Comparison of ENCODE assay signal across 18 mouse cellular contexts in genomic region chr12:4431978-4432377, GRCm38 (mm10). TPM values are rescaled to one million over a fixed set of nuclear protein-coding genes. Genes with fewer than 3 reads are reported as not detected.
DNase-seq lines count a peak whose midpoint lies in the region; ATAC-seq lines count a peak whose summit lies in the region.
"Had no signal": no experiment of that assay in that cellular context is flagged by ENCODE, and none has a peak within 500 bp of the region (broad histone marks: within the 10 kb centered on the region; RNA-seq: fewer than 3 reads in every experiment).

No protein-coding gene starts in this region.

- H3K4me2 ChIP-seq in liver, embryonic 13.5 days: no peak overlapping the region
- no peak overlapping the region for H3K4me2 ChIP-seq in liver, embryonic 12.5 days
- H3K4me2 ChIP-seq: forebrain, embryonic 13.5 days; heart, embryonic 13.5 days; hindbrain, embryonic 12.5 days had no signal

- H3K4me3 ChIP-seq in liver, embryonic 13.5 days (replicated peaks): no peak overlapping the region
- H3K4me3 ChIP-seq in liver, embryonic 12.5 days: no peak overlapping the region
- H3K4me3 ChIP-seq: embryonic facial prominence, embryonic 10.5 days; forebrain, embryonic 13.5 days; gastrocnemius, adult 2 months; heart, embryonic 13.5 days; hindbrain, embryonic 12.5 days had no signal

- no peak overlapping the region for H3K9ac ChIP-seq in liver, embryonic 13.5 days
- no peak overlapping the region for H3K9ac ChIP-seq in liver, embryonic 12.5 days
- H3K9ac ChIP-seq: forebrain, embryonic 13.5 days; forebrain, postnatal 0 days; heart, embryonic 13.5 days; hindbrain, embryonic 12.5 days had no signal

- H3K9me3 ChIP-seq in liver, embryonic 13.5 days (replicated peaks): no peaks in the 10 kb centered on the region
- no peaks in the 10 kb centered on the region for H3K9me3 ChIP-seq in liver, embryonic 12.5 days (replicated peaks)
- H3K9me3 ChIP-seq: embryonic facial prominence, embryonic 10.5 days; forebrain, embryonic 13.5 days; heart, embryonic 13.5 days; hindbrain, embryonic 12.5 days had no signal

- no peaks in the 10 kb centered on the region for H3K36me3 ChIP-seq in liver, embryonic 13.5 days
- no peaks in the 10 kb centered on the region for H3K36me3 ChIP-seq in liver, embryonic 12.5 days
- H3K36me3 ChIP-seq: embryonic facial prominence, embryonic 10.5 days; heart, embryonic 13.5 days; hindbrain, embryonic 12.5 days had no signal

- intact Hi-C loops in heart, postnatal 14 days (cut with DNase I): no loop called here

- peak; percentile 61; the same call in 1 of the 2 replicates for ATAC-seq in liver, embryonic 13.5 days (ENCODE audit: low read depth)
- ATAC-seq in liver, embryonic 12.5 days: no peak
- peak; percentile 36; the same call in 1 of the 2 replicates for ATAC-seq in granulocyte monocyte progenitor cell, adult 5-6 weeks (replicated peaks; ENCODE audit: poor library complexity, severe bottlenecking)
- ATAC-seq in megakaryocyte, adult 5-6 weeks (ENCODE audit: poor library complexity, severe bottlenecking): peak; percentile 27; the same call in 1 of the 2 replicates
- ATAC-seq: forebrain, embryonic 13.5 days; forebrain, postnatal 0 days had no signal

- peaks cover 4% of the 10 kb centered on the region; the same call in 1 of the 2 replicates for H3K4me1 ChIP-seq in liver, embryonic 13.5 days (replicated peaks)
- H3K4me1 ChIP-seq in liver, embryonic 12.5 days: no peaks in the 10 kb centered on the region
- H3K4me1 ChIP-seq: embryonic facial prominence, embryonic 10.5 days; forebrain, embryonic 13.5 days; hindbrain, embryonic 12.5 days had no signal

- no peaks in the 10 kb centered on the region for H3K27me3 ChIP-seq in liver, embryonic 13.5 days
- H3K27me3 ChIP-seq in liver, embryonic 12.5 days (replicated peaks): no peaks in the 10 kb centered on the region
- H3K27me3 ChIP-seq: forebrain, embryonic 13.5 days; heart, embryonic 13.5 days; hindbrain, embryonic 12.5 days had no signal

- 48% methylated on average over 5 of the region's 5 CpGs for WGBS in liver, embryonic 13.5 days (ENCODE audit: insufficient replicate concordance)
- WGBS in liver, embryonic 12.5 days (ENCODE audit: insufficient replicate concordance): 56% methylated on average over 5 of the region's 5 CpGs

- no peak overlapping the region for H3K27ac ChIP-seq in liver, embryonic 13.5 days
- H3K27ac ChIP-seq in liver, embryonic 12.5 days: no peak overlapping the region
- H3K27ac ChIP-seq: embryonic facial prominence, embryonic 10.5 days; forebrain, embryonic 13.5 days; gastrocnemius, adult 2 months; heart, embryonic 13.5 days; hindbrain, embryonic 12.5 days had no signal

- no peak for DNase-seq in liver, embryonic 13.5 days
- DNase-seq in heart, postnatal 14 days: no peak
- DNase-seq in frontal cortex, postnatal 14 days (ENCODE audit: low spot score in 2 of 2): no peak
- DNase-seq: adrenal gland, adult 8-10 months; adrenal gland, postnatal 36 days; cerebellum, adult 2 months; cerebellum, postnatal 10 days; forebrain, postnatal 0 days; gastrocnemius, adult 2 months; gastrocnemius, postnatal 25 days; heart, postnatal 4 days had no signal

RNA-seq across cellular contexts. Expression of gene Ncoa1, which starts 45.0 kb away (rescaled TPM):
- polyA plus RNA-seq in liver, embryonic 13.5 days (2015; fragmentation: Nextera tagmentation; extraction: Ambion mirVana): 0.74 and 0.79 TPM in 2 replicates
- 1.9 and 2.3 TPM in 2 replicates for polyA plus RNA-seq in liver, embryonic 12.5 days (2016; fragmentation: Nextera tagmentation; extraction: Ambion mirVana)
- 14.5 and 15.6 TPM in 2 replicates for total RNA-seq in granulocyte monocyte progenitor cell, adult 5-6 weeks (2014; fragmentation: Nextera tagmentation)
- 10.1 and 16.9 TPM in 2 replicates for total RNA-seq in granulocyte monocyte progenitor cell, adult 5-6 weeks (2017)
- 71.5 and 74.4 TPM in 2 replicates for total RNA-seq in megakaryocyte, adult 5-6 weeks (2015)
- 28.4 and 61.9 TPM in 2 replicates for total RNA-seq in megakaryocyte, adult 5-6 weeks (2017)
- total RNA-seq in heart, postnatal 14 days (2021): 10 to 100 TPM; 32.1 to 33.6 TPM
